Comparison of ENCODE assay signal across 8 mouse cellular contexts in the genomic region with DNA sequence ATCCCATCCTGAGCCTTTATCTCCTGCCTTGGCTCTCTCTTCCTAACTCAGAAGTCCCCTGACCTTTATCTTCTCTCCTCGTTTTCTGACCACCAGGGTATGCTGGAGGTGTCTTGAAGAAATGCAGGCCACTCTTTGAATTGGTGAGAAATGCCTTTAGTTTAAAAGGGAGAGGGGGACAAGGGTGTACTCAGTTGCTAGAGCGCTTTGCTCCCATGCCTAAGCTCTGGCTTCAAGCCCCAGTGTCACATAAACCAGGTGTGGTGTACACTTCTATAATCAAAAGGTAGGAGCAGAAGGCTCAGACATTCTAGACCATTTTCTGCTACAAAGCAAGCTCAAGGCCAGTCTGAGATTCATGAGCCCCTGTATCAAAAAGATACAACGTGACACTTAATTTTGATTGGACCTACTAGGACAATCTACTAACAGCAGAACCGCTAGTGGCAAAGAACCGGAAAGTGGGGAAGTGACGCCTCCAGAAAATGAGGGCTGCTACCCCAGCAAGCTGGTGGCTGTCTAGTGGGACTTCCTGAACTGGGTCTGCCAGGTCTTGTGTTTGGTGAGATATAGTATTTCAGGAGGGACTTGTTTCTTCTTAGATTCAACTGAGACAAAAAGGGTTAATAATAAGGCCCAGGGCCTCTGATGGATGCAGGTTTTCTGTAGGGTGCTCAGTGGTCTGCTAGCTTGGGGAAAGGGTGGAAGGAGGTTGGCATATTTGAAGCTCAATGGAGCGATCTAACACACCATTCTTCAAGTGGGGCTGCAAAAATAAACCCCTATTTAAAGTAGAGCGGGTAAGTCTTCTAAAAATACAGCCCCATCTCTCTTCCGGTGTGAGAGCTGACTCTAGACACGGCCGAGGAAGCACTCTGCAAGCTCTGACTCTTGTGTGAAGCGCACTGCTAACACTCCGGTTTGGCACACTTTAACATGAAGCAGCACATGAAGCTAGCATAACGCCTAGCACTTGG.
DNase-seq lines count a peak whose midpoint lies in the region; ATAC-seq and TF ChIP-seq lines count a peak whose summit lies in the region.

No protein-coding gene starts in this region.

- no peak overlapping the region for H3K4me3 ChIP-seq in liver, adult 2 months (ENCODE audit: insufficient read depth, low read depth, low read length)
- H3K4me3 ChIP-seq in forebrain, embryonic 15.5 days = no peak overlapping the region
- no peak overlapping the region for H3K4me3 ChIP-seq in liver, embryonic 16.5 days (ENCODE audit: low read depth, low read length)

- no peaks in the 10 kb centered on the region for H3K79me2 ChIP-seq in liver, adult 2 months (ENCODE audit: control insufficient read depth, insufficient read depth, low read length)

- no peak for DNase-seq in liver, adult 2 months (ENCODE audit: extremely low read depth, low read depth, low spot score)
- no peak for DNase-seq in liver
- DNase-seq in spleen, postnatal 36 days (ENCODE audit: low spot score in 2 of 2) = peak; percentile 80 to 84
- no peak for DNase-seq in MN1 (ENCODE audit: low spot score)
- no peak for DNase-seq in frontal cortex, postnatal 36 days (ENCODE audit: low spot score in 2 of 2)
- DNase-seq in cerebellum, postnatal 10 days = no peak

- no peak for TF ChIP-seq POLR2A in liver, adult 2 months (IDR thresholded peaks at IDR 0.05; ENCODE audit: extremely low read depth, insufficient read depth, low read length)

- H3K9me3 ChIP-seq in forebrain, embryonic 15.5 days = no peaks in the 10 kb centered on the region
- no peaks in the 10 kb centered on the region for H3K9me3 ChIP-seq in liver, embryonic 16.5 days (replicated peaks; ENCODE audit: control insufficient read depth, low read length)

- WGBS in liver, adult 2 months = 77% methylated on average over 14 of the region's 14 CpGs
- WGBS in forebrain, embryonic 15.5 days = 71% methylated on average over 14 of the region's 14 CpGs
- WGBS in liver, embryonic 16.5 days (ENCODE audit: insufficient replicate concordance) = 21% methylated on average over 14 of the region's 14 CpGs

- no peaks in the 10 kb centered on the region for H3K36me3 ChIP-seq in liver, adult 2 months (ENCODE audit: control insufficient read depth, insufficient read depth, low read length)
- H3K36me3 ChIP-seq in forebrain, embryonic 15.5 days = no peaks in the 10 kb centered on the region
- no peaks in the 10 kb centered on the region for H3K36me3 ChIP-seq in liver, embryonic 16.5 days (ENCODE audit: control insufficient read depth, insufficient read depth)

- no peaks in the 10 kb centered on the region for H3K27me3 ChIP-seq in liver, adult 2 months (ENCODE audit: control insufficient read depth, insufficient read depth, low read length)
- no peaks in the 10 kb centered on the region for H3K27me3 ChIP-seq in forebrain, embryonic 15.5 days
- peaks cover 9% of the 10 kb centered on the region for H3K27me3 ChIP-seq in liver, embryonic 16.5 days (ENCODE audit: control insufficient read depth, insufficient read depth, low read depth, low read length)

- H3K4me1 ChIP-seq in liver, adult 2 months (ENCODE audit: control insufficient read depth, insufficient read depth, low read length) = peaks cover 5% of the 10 kb centered on the region
- peaks cover 18% of the 10 kb centered on the region for H3K4me1 ChIP-seq in forebrain, embryonic 15.5 days
- peaks cover 11% of the 10 kb centered on the region; the same call in 1 of the 2 replicates for H3K4me1 ChIP-seq in liver, embryonic 16.5 days (ENCODE audit: control insufficient read depth, low read depth, low read length)

- peak overlapping the region; percentile 7; the same call in 1 of the 2 replicates for H3K27ac ChIP-seq in liver, adult 2 months (replicated peaks; ENCODE audit: insufficient read depth, low read depth, low read length)
- no peak overlapping the region for H3K27ac ChIP-seq in forebrain, embryonic 15.5 days (replicated peaks)
- no peak overlapping the region for H3K27ac ChIP-seq in liver, embryonic 16.5 days (ENCODE audit: low read length)

- H3K4me2 ChIP-seq in forebrain, embryonic 15.5 days (replicated peaks) = peak overlapping the region; percentile 28; the same call in 1 of the 2 replicates
- peak overlapping the region; percentile 63 for H3K4me2 ChIP-seq in liver, embryonic 16.5 days (ENCODE audit: low read depth, low read length)

- no peak overlapping the region for H3K9ac ChIP-seq in liver, adult 2 months (ENCODE audit: low read depth, low read length)
- H3K9ac ChIP-seq in forebrain, embryonic 15.5 days (replicated peaks) = peak overlapping the region; percentile 32; the same call in 1 of the 2 replicates
- no peak overlapping the region for H3K9ac ChIP-seq in liver, embryonic 16.5 days (ENCODE audit: low read depth, low read length)

- no peak for TF ChIP-seq CTCF in liver, adult 2 months (IDR thresholded peaks at IDR 0.05; ENCODE audit: low read depth, low read length)

- no peak for ATAC-seq in forebrain, embryonic 15.5 days (replicated peaks)
- ATAC-seq in liver, embryonic 16.5 days (ENCODE audit: low read depth) = no peak

Comparison
In these comparisons a context has a peak if more than half of its experiments do, and no peak if none do; other contexts are left out.
1. DNase-seq: peak in spleen, postnatal 36 days (2 of 2); none in liver, adult 2 months (single experiment), liver (single experiment), MN1 (single experiment), frontal cortex, postnatal 36 days (0 of 2) and cerebellum, postnatal 10 days (0 of 2).